Mouse (Mus musculus): ENCODE data around the gene Calcb. TPM values are rescaled to one million over a fixed set of nuclear protein-coding genes. Genes with fewer than 3 reads are reported as not detected.

The Calcb gene
- total RNA-seq, 2 experiments from 2014 or later = not detected

GRCm38 (mm10) chr7:114747596-114747995 is 29.2 kb downstream of the Calcb start:
- DNase-seq (ENCODE audit: low spot score in 2 of 2) = no peak
- intact Hi-C loops (cut with DNase I) = no loop called here

- intact Hi-C loops (cut with DNase I) = no loop called here
- no peak for DNase-seq (ENCODE audit: low spot score in 2 of 2)
Observed at GRCm38 (mm10) chr7:114748239-114748638, 29.8 kb downstream of the Calcb start.

GRCm38 (mm10) chr7:114753471-114753870 is 35.0 kb downstream of the Calcb start:
- DNase-seq (ENCODE audit: low spot score in 2 of 2) = no peak
- intact Hi-C loops (cut with DNase I) = no loop called here

GRCm38 (mm10) chr7:114754196-114754595 is 35.8 kb downstream of the Calcb start:
- DNase-seq (ENCODE audit: low spot score in 2 of 2) = no peak
- intact Hi-C loops (cut with DNase I) = no loop called here

GRCm38 (mm10) chr7:114754626-114755025 is 36.2 kb downstream of the Calcb start:
- no peak for DNase-seq (ENCODE audit: low spot score in 2 of 2)
- intact Hi-C loops (cut with DNase I) = no loop called here

- intact Hi-C loops (cut with DNase I) = no loop called here
- no peak for DNase-seq (ENCODE audit: low spot score in 2 of 2)
Observed at GRCm38 (mm10) chr7:114762660-114763059, 44.2 kb downstream of the Calcb start.

- intact Hi-C loops (cut with DNase I) = no loop called here
- no peak for DNase-seq (ENCODE audit: low spot score in 2 of 2)
Observed at GRCm38 (mm10) chr7:114765273-114765672, 46.8 kb downstream of the Calcb start.

GRCm38 (mm10) chr7:114766523-114766922 is 48.1 kb downstream of the Calcb start:
- intact Hi-C loops (cut with DNase I) = no loop called here
- no peak for DNase-seq (ENCODE audit: low spot score in 2 of 2)

- intact Hi-C loops (cut with DNase I) = no loop called here
- no peak for DNase-seq (ENCODE audit: low spot score in 2 of 2)
Observed at GRCm38 (mm10) chr7:114768516-114768915, 50.1 kb downstream of the Calcb start.

GRCm38 (mm10) chr7:114769041-114769440 is 50.6 kb downstream of the Calcb start:
- intact Hi-C loops (cut with DNase I) = no loop called here
- no peak for DNase-seq (ENCODE audit: low spot score in 2 of 2)

- no peak for DNase-seq (ENCODE audit: low spot score in 2 of 2)
- intact Hi-C loops (cut with DNase I) = no loop called here
Observed at GRCm38 (mm10) chr7:114770586-114770985, 52.1 kb downstream of the Calcb start.

- DNase-seq (ENCODE audit: low spot score in 2 of 2) = no peak
- intact Hi-C loops (cut with DNase I) = no loop called here
Observed at GRCm38 (mm10) chr7:114771801-114772200, 53.4 kb downstream of the Calcb start.

Other genes with a start within 250 kb of the Calcb start
- 1 to 10 TPM; 1.7 to 2.1 TPM for gene Cyp2r1, start 155.7 kb upstream of the Calcb start, total RNA-seq (2021)
- gene Calca, start 82.3 kb upstream of the Calcb start, total RNA-seq (2021) = 1 to 10 TPM; 1.3 to 1.7 TPM
- gene Insc, start 25.1 kb downstream of the Calcb start, total RNA-seq (2021) = 1 to 10 TPM; 2.6 to 3.2 TPM